Mouse (Mus musculus): Measurements from ENCODE around the gene Itgb5. TPM values are rescaled to one million over a fixed set of nuclear protein-coding genes. Genes with fewer than 3 reads are reported as not detected.

Gene Itgb5
- polyA plus RNA-seq, 1 experiment from 2014 or later: 13.8 TPM

- peaks cover 9% of the 10 kb centered on the region; the same call in 1 of the 2 replicates for H3K4me1 ChIP-seq (ENCODE audit: control insufficient read depth, insufficient read depth, low read length)
- WGBS: 89% methylated on average over 5 of the region's 5 CpGs
- H3K27me3 ChIP-seq (ENCODE audit: control insufficient read depth, insufficient read depth, low read length): no peaks in the 10 kb centered on the region
- no peak overlapping the region for H3K27ac ChIP-seq (ENCODE audit: low read depth, low read length)
- no peaks in the 10 kb centered on the region for H3K36me3 ChIP-seq (ENCODE audit: control insufficient read depth, insufficient read depth, low read length)
- no peak overlapping the region for H3K9ac ChIP-seq (replicated peaks; ENCODE audit: low read depth, low read length)
- H3K4me3 ChIP-seq (ENCODE audit: low read depth, low read length): no peak overlapping the region
- ATAC-seq (ENCODE audit: low read depth): no peak
- no peak overlapping the region for H3K4me2 ChIP-seq (ENCODE audit: low read depth, low read length)
- H3K9me3 ChIP-seq (ENCODE audit: control insufficient read depth, low read length): no peaks in the 10 kb centered on the region
Measured at GRCm38 (mm10) chr16:33863208-33863751, 33.8 kb downstream of the Itgb5 start.

GRCm38 (mm10) chr16:33870224-33870785, 40.8 kb downstream of the Itgb5 start:
- H3K27ac ChIP-seq (ENCODE audit: low read depth, low read length): no peak overlapping the region
- no peak for ATAC-seq (ENCODE audit: low read depth)
- H3K27me3 ChIP-seq (ENCODE audit: control insufficient read depth, insufficient read depth, low read length): no peaks in the 10 kb centered on the region
- H3K36me3 ChIP-seq (ENCODE audit: control insufficient read depth, insufficient read depth, low read length): no peaks in the 10 kb centered on the region
- 83% methylated on average over 3 of the region's 3 CpGs for WGBS
- no peaks in the 10 kb centered on the region for H3K9me3 ChIP-seq (ENCODE audit: control insufficient read depth, low read length)
- H3K4me2 ChIP-seq (ENCODE audit: low read depth, low read length): no peak overlapping the region
- H3K4me1 ChIP-seq (ENCODE audit: control insufficient read depth, insufficient read depth, low read length): no peaks in the 10 kb centered on the region
- no peak overlapping the region for H3K9ac ChIP-seq (replicated peaks; ENCODE audit: low read depth, low read length)
- no peak overlapping the region for H3K4me3 ChIP-seq (ENCODE audit: low read depth, low read length)

- no peak for ATAC-seq (ENCODE audit: low read depth)
- no peak overlapping the region for H3K4me3 ChIP-seq (ENCODE audit: low read depth, low read length)
- no peak overlapping the region for H3K9ac ChIP-seq (replicated peaks; ENCODE audit: low read depth, low read length)
- WGBS: 79% methylated on average over 13 of the region's 13 CpGs
- no peak overlapping the region for H3K27ac ChIP-seq (ENCODE audit: low read depth, low read length)
- H3K36me3 ChIP-seq (ENCODE audit: control insufficient read depth, insufficient read depth, low read length): no peaks in the 10 kb centered on the region
- H3K4me2 ChIP-seq (ENCODE audit: low read depth, low read length): no peak overlapping the region
- no peaks in the 10 kb centered on the region for H3K4me1 ChIP-seq (ENCODE audit: control insufficient read depth, insufficient read depth, low read length)
- H3K27me3 ChIP-seq (ENCODE audit: control insufficient read depth, insufficient read depth, low read length): no peaks in the 10 kb centered on the region
- H3K9me3 ChIP-seq (ENCODE audit: control insufficient read depth, low read length): no peaks in the 10 kb centered on the region
Measured at GRCm38 (mm10) chr16:33870988-33871758, 41.7 kb downstream of the Itgb5 start.

- H3K27ac ChIP-seq (ENCODE audit: low read depth, low read length): no peak overlapping the region
- no peaks in the 10 kb centered on the region for H3K4me1 ChIP-seq (ENCODE audit: control insufficient read depth, insufficient read depth, low read length)
- 75% methylated on average over 14 of the region's 14 CpGs for WGBS
- H3K36me3 ChIP-seq (ENCODE audit: control insufficient read depth, insufficient read depth, low read length): no peaks in the 10 kb centered on the region
- no peak overlapping the region for H3K4me2 ChIP-seq (ENCODE audit: low read depth, low read length)
- H3K9me3 ChIP-seq (ENCODE audit: control insufficient read depth, low read length): no peaks in the 10 kb centered on the region
- ATAC-seq (ENCODE audit: low read depth): no peak
- H3K9ac ChIP-seq (replicated peaks; ENCODE audit: low read depth, low read length): no peak overlapping the region
- H3K27me3 ChIP-seq (ENCODE audit: control insufficient read depth, insufficient read depth, low read length): no peaks in the 10 kb centered on the region
- H3K4me3 ChIP-seq (ENCODE audit: low read depth, low read length): no peak overlapping the region
Measured at GRCm38 (mm10) chr16:33871865-33872443, 42.5 kb downstream of the Itgb5 start.

- Histone ChIP-seq H3K36me3 (ENCODE audit: control insufficient read depth, insufficient read depth, low read length) (no peaks in the 10 kb centered on the region), H3K27me3 (ENCODE audit: control insufficient read depth, insufficient read depth, low read length) (no peaks in the 10 kb centered on the region), H3K4me1 (ENCODE audit: control insufficient read depth, insufficient read depth, low read length) (no peaks in the 10 kb centered on the region), H3K4me2 (ENCODE audit: low read depth, low read length) (no peak overlapping the region), H3K27ac (ENCODE audit: low read depth, low read length) (no peak overlapping the region), H3K4me3 (ENCODE audit: low read depth, low read length) (no peak overlapping the region), H3K9me3 (ENCODE audit: control insufficient read depth, low read length) (no peaks in the 10 kb centered on the region), H3K9ac (replicated peaks; ENCODE audit: low read depth, low read length) (no peak overlapping the region)
- no peak for ATAC-seq (ENCODE audit: low read depth)
- 78% methylated on average over 7 of the region's 7 CpGs for WGBS
Measured at GRCm38 (mm10) chr16:33873282-33873681, 43.8 kb downstream of the Itgb5 start.

GRCm38 (mm10) chr16:33878041-33878783, 48.7 kb downstream of the Itgb5 start:
- H3K36me3 ChIP-seq (ENCODE audit: control insufficient read depth, insufficient read depth, low read length): no peaks in the 10 kb centered on the region
- H3K9ac ChIP-seq (replicated peaks; ENCODE audit: low read depth, low read length): no peak overlapping the region
- H3K4me3 ChIP-seq (ENCODE audit: low read depth, low read length): no peak overlapping the region
- no peaks in the 10 kb centered on the region for H3K4me1 ChIP-seq (ENCODE audit: control insufficient read depth, insufficient read depth, low read length)
- 70% methylated on average over 6 of the region's 6 CpGs for WGBS
- H3K27ac ChIP-seq (ENCODE audit: low read depth, low read length): no peak overlapping the region
- H3K9me3 ChIP-seq (ENCODE audit: control insufficient read depth, low read length): no peaks in the 10 kb centered on the region
- H3K4me2 ChIP-seq (ENCODE audit: low read depth, low read length): no peak overlapping the region
- ATAC-seq (ENCODE audit: low read depth): no peak
- no peaks in the 10 kb centered on the region for H3K27me3 ChIP-seq (ENCODE audit: control insufficient read depth, insufficient read depth, low read length)

GRCm38 (mm10) chr16:33879031-33879430, 49.6 kb downstream of the Itgb5 start:
- WGBS: 76% methylated on average over 6 of the region's 6 CpGs

GRCm38 (mm10) chr16:33879556-33879955, 50.1 kb downstream of the Itgb5 start:
- H3K27me3 ChIP-seq (ENCODE audit: control insufficient read depth, insufficient read depth, low read length): no peaks in the 10 kb centered on the region
- no peaks in the 10 kb centered on the region for H3K9me3 ChIP-seq (ENCODE audit: control insufficient read depth, low read length)
- H3K9ac ChIP-seq (replicated peaks; ENCODE audit: low read depth, low read length): no peak overlapping the region
- 83% methylated on average over 4 of the region's 4 CpGs for WGBS
- no peak overlapping the region for H3K4me2 ChIP-seq (ENCODE audit: low read depth, low read length)
- ATAC-seq (ENCODE audit: low read depth): no peak
- no peak overlapping the region for H3K4me3 ChIP-seq (ENCODE audit: low read depth, low read length)
- H3K27ac ChIP-seq (ENCODE audit: low read depth, low read length): no peak overlapping the region
- H3K36me3 ChIP-seq (ENCODE audit: control insufficient read depth, insufficient read depth, low read length): no peaks in the 10 kb centered on the region
- H3K4me1 ChIP-seq (ENCODE audit: control insufficient read depth, insufficient read depth, low read length): no peaks in the 10 kb centered on the region

More at GRCm38 (mm10) chr16:33879031-33879430, 49.6 kb downstream of the Itgb5 start:
- Histone ChIP-seq H3K27ac (ENCODE audit: low read depth, low read length) (no peak overlapping the region), H3K9ac (replicated peaks; ENCODE audit: low read depth, low read length) (no peak overlapping the region), H3K4me3 (ENCODE audit: low read depth, low read length) (no peak overlapping the region), H3K4me1 (ENCODE audit: control insufficient read depth, insufficient read depth, low read length) (no peaks in the 10 kb centered on the region), H3K4me2 (ENCODE audit: low read depth, low read length) (no peak overlapping the region), H3K27me3 (ENCODE audit: control insufficient read depth, insufficient read depth, low read length) (no peaks in the 10 kb centered on the region), H3K36me3 (ENCODE audit: control insufficient read depth, insufficient read depth, low read length) (no peaks in the 10 kb centered on the region), H3K9me3 (ENCODE audit: control insufficient read depth, low read length) (no peaks in the 10 kb centered on the region)
- ATAC-seq (ENCODE audit: low read depth): no peak
